Mouse (Mus musculus) left cerebral cortex, adult 18-20 months (tissue): Measurements from ENCODE around the gene Edc4. TPM values are rescaled to one million over a fixed set of nuclear protein-coding genes. Genes with fewer than 3 reads are reported as not detected.
"Not testable (repeated sequence)": the region's sequence is repeated elsewhere in the genome, so short reads cannot be mapped to it uniquely, and the experiment has no call there.

Source experiments
- DNase-seq, 2 experiments: peaks; one replicate each; pipeline ENCODE4 v3.0.0; 2021 to 2022; ENCODE audit warnings: low spot score in 2 of 2, mixed read lengths in 1 of 2
- long read RNA-seq, 2 experiments: library from polyadenylated mRNA; stranded (forward); transcript quantifications; one replicate each; pipeline ENCODE4 v2.0.0; 2021
- total RNA-seq, 2 experiments: library from RNA; stranded (reverse); gene quantifications; 2 replicates each; pipeline ENCODE4 v1.2.3; 2021

Gene Edc4
- total RNA-seq = 10 to 100 TPM; 62.8 to 65.0 TPM
- long read RNA-seq, experiment 1, full-length matches to known transcripts = 32 of 107 reads
- long read RNA-seq, experiment 1, partial matches to known transcripts = 24 of 107 reads
- long read RNA-seq, experiment 1, other reads (novel, unspliced or antisense) = 51 of 107 reads
- long read RNA-seq, experiment 2, full-length matches to known transcripts = 14 of 42 reads
- long read RNA-seq, experiment 2, partial matches to known transcripts = 9 of 42 reads
- long read RNA-seq, experiment 2, other reads (novel, unspliced or antisense) = 19 of 42 reads

DNA sequence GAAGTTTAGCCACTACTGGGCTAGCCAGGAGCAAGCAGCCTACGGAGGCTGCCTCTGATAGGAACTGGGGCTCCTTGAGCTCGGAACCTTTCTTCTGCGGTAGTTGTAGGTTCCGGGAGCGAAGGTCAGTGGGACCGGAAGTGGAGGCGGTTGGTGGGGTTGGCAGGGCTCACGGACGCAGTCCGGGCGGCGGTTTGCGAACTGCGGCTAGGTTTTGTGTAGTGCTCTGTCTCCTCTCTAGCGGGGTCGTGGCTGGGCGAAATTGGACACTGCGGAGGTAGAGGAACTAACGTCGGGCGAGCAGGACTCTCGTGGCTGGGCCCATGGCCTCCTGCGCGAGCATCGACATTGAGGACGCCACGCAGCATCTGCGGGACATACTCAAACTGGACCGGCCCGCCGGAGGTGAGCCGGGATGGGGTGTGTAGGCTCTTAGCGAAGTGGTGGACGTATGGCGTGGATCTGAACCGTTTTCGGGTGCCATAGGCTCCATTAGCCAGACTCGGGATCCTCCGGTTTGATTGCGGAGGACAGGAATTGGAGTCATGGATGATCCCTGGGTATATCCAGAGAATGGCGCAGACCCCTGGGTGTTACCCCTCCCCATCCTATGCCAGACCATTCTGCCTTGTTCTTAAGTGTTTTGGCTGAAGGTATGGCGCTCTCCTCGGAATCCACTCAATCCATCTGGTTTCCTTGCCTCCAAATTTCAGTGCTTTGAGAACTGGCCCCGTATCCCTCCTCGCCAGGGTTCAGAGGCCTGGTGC lies at the start of gene Edc4:
TSS of gene Edc4 (plus strand) at position 128 of the 767 bp plus-strand sequence.
- peak; percentile 84 for DNase-seq

- DNase-seq = not testable (repeated sequence)
Observed at GRCm38 (mm10) chr8:105833740-105834139, 46.9 kb upstream of the Edc4 start.

GRCm38 (mm10) chr8:105835318-105835717 lies 45.4 kb upstream of the Edc4 start:
- peak; percentile 64 to 70 for DNase-seq

DNA sequence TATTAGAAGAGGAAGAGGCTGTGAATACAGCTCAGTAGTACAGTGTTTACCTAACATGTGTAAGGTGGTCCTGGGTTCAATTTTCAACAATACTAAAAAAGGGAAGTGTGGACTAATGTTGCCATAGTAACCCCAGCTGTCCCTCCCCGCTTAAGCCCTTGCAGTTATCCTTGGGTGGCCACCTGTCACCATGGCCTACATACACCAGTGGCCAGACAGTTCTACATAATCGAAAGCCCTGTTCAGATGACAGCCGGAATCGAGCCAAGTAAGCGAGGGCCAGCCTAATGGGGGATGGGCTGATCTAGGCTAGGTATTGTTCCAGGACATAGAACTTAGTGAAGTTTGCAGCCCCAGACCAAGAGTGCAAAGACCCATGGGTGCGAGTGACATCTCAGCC lies 43.7 kb upstream of the Edc4 start:
- no peak for DNase-seq

GRCm38 (mm10) chr8:105839209-105839608 lies 41.5 kb upstream of the Edc4 start:
- DNase-seq = no peak

- DNase-seq = no peak
Observed at GRCm38 (mm10) chr8:105846678-105847077, 34.0 kb upstream of the Edc4 start.

- no peak for DNase-seq
Observed at GRCm38 (mm10) chr8:105850014-105850413, 30.7 kb upstream of the Edc4 start.

- DNase-seq = no peak
Observed at GRCm38 (mm10) chr8:105850611-105851010, 30.1 kb upstream of the Edc4 start.

DNA sequence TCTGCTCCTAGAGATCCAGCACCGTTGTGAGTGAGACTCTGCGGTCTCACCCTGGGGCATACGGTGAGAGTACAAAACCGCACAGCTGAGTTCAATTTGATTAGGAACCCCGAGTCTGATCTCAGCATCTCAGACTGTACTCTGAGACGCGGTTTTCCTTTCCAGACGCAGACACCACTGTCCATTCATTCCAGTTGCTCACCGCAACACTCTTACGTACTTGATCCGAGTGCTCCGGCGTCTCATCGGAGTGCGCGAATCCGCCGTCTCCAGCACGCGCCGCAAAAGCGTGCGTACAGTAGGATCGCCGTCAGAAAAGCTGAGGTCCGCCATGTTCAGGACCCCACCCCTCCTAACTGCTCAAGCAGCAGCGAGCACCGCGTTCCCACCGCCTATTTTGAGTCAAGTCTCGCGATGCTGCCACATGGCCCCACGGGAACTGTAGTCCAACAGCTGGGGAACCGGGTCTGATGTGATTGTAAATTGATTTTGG lies 29.0 kb upstream of the Edc4 start:
- peak; percentile 89 to 91 for DNase-seq

DNA sequence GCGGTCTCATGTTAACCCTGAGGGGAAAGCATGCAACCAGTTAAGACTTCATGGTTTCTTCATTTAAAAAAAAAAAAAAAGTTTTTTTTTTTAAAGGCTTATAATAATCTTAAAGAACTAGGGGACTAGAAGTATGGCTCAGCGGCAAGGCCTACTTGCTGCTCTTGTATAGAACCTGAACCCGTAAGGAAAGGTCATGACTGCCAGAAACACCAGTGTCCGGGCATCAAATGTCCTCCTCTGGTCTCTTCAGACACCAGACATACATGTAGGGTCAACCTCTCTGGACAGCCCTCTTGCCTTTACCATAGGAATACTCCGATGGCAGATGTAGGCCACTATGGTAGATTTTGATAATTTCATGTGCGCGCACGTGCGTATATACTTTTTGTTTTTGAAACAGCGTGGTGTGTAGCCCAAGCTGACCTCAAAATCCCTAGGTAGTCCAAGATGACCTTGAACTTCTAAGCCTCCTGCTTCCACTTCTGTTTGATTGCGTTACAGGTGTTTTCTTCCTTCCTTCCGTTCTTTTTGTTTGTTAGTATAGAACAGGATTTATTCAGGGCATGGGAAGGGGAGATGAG lies 28.4 kb upstream of the Edc4 start:
- no peak for DNase-seq

DNA sequence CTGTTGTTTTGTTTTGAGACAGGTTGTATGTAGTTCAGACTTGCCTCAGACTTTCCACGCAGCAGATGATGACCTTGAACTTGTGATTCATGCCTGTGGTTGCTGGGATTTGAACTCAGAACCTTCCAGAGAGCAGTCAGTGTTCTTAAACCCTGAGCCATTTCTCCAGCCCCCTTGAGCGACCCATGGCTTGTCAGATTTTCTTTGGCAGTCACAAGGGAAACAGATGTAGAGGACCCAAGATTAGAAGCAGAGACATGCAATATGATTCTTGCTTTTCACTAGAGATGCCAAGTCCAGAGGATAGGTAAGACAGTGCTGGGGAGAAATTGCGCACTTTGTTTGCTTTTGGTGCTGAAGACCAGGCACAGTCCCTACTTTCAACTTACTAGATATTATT lies 27.5 kb upstream of the Edc4 start, which contains the start of gene Cenpt:
TSS of gene Cenpt (minus strand) at position 101 of the 400 bp plus-strand sequence.
- DNase-seq = no peak

DNA sequence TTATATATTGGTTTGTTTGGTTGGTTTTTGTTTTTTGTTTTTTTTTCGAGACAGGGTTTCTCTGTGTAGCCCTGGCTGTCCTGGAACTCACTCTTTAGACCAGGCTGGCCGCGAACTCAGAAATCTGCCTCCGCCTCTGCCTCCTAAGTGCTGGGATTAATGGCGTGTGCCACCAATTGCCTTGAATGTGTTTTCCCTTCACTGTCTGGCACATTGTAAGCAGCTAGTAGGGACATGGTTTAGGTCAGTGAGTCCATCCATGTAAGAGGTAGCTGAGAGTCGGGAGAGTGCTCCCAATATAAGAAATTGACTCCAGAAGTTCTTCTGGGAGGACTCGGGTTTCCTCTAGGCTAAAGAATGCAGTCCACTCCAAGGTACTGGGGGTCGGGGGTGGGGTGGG lies 26.4 kb upstream of the Edc4 start:
- no peak for DNase-seq

DNA sequence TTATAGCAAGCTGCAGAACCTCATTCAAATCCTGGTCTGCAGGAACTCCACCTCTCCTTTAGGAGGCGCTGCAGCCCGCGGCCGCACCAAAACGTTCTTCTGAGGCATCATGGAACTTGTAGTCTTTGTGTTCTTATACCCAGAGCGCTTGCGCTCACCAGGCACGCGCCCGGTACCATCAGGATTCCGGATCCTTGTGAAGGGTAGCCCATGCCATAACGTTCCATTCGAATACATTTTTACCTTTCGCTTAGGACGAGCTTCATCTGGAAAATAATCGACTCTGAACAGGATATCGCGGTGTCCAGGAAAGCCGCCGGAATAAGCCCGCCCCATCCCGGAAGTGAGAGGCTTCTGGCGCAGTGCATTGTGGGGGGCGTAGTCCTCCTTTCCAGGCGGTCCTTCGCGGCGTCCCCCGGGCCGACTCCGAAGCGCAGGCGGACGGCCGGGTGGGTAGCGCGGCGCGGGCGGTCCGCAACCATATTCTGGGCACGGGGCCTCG lies 25.9 kb upstream of the Edc4 start, which contains the start of gene Thap11:
TSS of gene Thap11 (plus strand) at position 418 of the 502 bp plus-strand sequence.
- peak; percentile 90 to 91 for DNase-seq

- peak; percentile 47 to 61 for DNase-seq
Observed at GRCm38 (mm10) chr8:105855248-105856167, 25.2 kb upstream of the Edc4 start.

DNA sequence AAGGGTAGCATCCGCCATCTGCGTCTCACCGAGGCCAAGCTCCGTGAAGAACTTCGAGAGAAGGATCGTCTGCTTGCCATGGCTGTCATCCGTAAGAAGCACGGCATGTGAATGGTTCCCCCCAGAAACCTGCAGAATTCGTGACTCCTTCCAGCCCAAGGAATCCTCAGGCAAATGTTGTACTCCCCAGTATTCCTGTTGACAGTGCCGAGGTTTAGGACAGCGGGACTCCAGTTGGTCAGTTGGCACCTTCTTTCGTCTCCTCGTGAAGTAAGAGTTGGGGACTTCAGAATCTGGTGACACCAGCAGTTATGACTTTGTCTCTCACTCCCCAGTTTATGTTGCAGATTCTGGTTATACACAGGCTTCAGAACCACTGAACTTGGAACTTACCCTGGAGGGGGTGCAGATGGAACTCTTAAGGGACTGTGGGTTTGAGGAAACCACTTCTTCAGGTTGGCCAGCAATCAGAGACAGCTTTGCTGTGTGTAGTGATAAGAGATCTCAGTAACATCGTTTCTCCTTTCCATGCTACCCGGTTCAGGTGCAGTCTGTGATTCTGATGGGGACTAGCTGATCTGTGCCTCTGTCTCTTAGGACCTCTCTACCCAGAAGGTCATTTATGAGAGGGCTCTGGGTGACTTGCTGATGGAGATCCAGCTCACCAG lies 24.4 kb upstream of the Edc4 start:
- no peak for DNase-seq

DNA sequence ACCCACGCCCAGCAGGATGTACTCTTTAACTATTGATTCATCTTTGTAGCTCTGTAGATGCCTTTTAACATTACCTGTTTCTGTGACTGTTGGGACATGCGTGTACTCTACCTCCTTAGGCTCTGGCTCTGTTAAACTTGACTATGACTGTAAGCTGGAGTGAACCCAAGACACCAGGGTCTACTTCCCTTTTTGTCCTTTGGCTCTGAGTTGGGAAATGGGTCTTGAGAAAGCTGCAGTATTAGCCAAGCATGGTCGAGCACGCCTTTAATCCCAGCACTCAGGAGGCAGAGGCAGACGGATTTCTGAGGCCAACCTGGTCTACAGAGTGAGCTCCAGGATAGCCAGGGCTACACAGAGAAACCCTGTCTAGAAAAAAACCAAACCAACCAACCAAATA lies 22.2 kb upstream of the Edc4 start:
- no peak for DNase-seq

- no peak for DNase-seq
Observed at GRCm38 (mm10) chr8:105859314-105859713, 21.4 kb upstream of the Edc4 start.

GRCm38 (mm10) chr8:105860143-105860981 lies 20.3 kb upstream of the Edc4 start, which contains the start of gene Nutf2:
Nutf2 (plus strand) TSS chr8:105860580.
- peak; percentile 87 to 92 for DNase-seq

DNA sequence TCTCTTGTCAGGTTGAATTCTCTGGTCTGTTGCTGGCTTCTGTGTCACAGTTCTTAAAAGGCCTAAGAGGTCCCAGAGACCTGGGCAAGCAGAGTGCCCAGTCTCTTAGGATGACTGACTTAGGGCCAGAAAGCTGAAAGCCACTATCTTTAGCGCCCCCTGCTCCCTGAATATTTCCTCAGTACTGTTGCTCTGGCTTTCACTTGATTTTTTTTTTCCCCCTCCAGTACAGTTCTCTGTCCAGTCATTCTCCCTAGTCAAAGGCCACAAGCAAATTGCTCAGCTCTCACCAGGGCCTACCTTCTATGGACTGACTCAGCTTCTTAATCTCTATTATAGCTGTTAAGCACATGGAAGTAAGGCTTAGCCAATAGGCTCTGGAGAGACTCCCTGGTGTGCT lies 18.7 kb upstream of the Edc4 start:
- no peak for DNase-seq
